Mouse (Mus musculus): Measurements from ENCODE around the gene Prkch. TPM values are rescaled to one million over a fixed set of nuclear protein-coding genes. Genes with fewer than 3 reads are reported as not detected.
A peak's percentile ranks its signal among the peaks of the same experiment; 100 is the strongest.
"Not testable (repeated sequence)": the region's sequence is repeated elsewhere in the genome, so short reads cannot be mapped to it uniquely, and the experiment has no call there.

Prkch gene
- polyA plus RNA-seq, 1 experiment from 2014 or later: 0.13 TPM

DNA sequence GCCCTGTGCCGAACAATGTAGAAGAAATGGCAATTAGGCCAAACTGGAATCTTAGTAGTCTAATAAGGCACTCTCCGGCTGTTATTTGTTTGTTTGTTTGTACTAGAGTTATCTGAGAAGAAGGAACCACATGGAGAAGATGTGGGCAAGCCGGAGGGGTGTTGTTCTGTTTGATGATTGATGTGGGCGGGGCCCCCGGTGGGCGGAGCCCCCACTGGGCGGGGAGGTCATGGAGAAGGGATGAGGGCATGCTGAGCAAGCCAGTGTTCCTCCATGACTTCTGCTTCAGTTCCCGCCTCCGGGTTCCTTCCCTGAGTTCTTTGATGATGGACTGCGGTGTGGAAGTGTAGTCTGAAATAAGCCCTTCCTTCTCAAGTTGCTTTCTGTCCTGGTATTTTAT, 37.0 kb upstream of the Prkch start:
- ATAC-seq (no peak), DNase-seq (ENCODE audit: low read depth, low spot score) (no peak)
- H3K27me3 ChIP-seq: no peaks in the 10 kb centered on the region
- CTCF ChIA-PET: interaction anchor here (3.4 kb wide), 1 partner anchor 13 kb away, joined by 12 read pairs; no protein-coding TSS in a partner anchor
- in situ Hi-C loops (cut with MboI; ENCODE audit: low pct_unique_long_range_greater_than_20kb): loop anchor here (25.0 kb wide), 1 partner anchor 710 kb away; no protein-coding TSS in a partner anchor
- POLR2A ChIA-PET: no interaction called here
- no peak for TF ChIP-seq CTCF (IDR thresholded peaks at IDR 0.05)

DNA sequence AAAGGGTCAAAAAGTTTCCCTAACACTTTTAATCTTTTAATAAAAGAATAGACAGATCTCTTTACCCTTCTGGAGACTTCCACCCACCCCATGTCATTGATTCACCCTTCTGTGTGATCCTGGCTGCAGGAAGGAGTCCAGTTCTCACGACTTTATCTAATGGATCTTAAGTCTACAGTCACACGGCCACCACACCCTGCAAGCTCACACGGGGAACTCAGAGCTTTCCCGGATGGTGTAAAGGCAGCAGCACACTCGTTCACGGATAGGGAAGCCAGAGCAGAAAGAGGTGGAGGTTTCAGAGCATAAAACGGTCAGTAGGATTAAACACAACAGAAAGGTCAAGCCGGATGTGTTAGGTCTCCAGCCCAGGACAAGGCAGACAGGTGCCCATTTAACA, 36.3 kb upstream of the Prkch start:
- POLR2A ChIA-PET: no interaction called here
- H3K27me3 ChIP-seq: no peaks in the 10 kb centered on the region
- ATAC-seq: no peak
- in situ Hi-C loops (cut with MboI; ENCODE audit: low pct_unique_long_range_greater_than_20kb): loop anchor here (25.0 kb wide), 1 partner anchor 711 kb away; no protein-coding TSS in a partner anchor
- no peak for DNase-seq (ENCODE audit: low read depth, low spot score)
- CTCF ChIA-PET: interaction anchor here (3.4 kb wide), 1 partner anchor 14 kb away, joined by 12 read pairs; no protein-coding TSS in a partner anchor
- TF ChIP-seq CTCF (IDR thresholded peaks at IDR 0.05): no peak

DNA sequence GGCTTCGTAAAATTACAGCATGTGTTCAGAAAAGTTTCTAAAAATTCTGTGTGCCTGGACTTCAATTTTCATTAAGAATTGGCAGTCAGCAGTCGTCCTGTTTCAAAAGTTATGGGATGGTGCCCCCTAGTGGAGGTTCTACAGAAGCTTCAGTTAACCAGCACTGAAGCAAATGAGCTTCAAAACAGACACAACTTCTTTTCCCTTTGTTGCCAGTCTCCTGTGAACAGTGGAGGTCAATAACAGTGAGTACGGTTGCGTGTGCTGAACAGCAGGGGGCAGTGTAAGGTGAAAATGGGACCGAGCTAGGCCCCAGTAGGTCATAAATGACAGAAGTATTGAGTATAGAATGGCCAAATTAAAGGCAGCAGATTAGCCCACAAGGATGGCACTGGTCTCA, 30.4 kb upstream of the Prkch start:
- DNase-seq (ENCODE audit: low read depth, low spot score) (no peak), ATAC-seq (peak; percentile 91)
- in situ Hi-C loops (cut with MboI; ENCODE audit: low pct_unique_long_range_greater_than_20kb): no loop called here
- ChIA-PET POLR2A (no interaction called here), CTCF (interaction anchor here (0.9 to 4.4 kb wide), 15 partner anchors 9 to 706 kb away, joined by 3 to 19 read pairs (median 4); partner anchors contain the start of gene Tmem30b)
- peaks cover 4% of the 10 kb centered on the region for H3K27me3 ChIP-seq
- TF ChIP-seq CTCF (IDR thresholded peaks at IDR 0.05): peak; percentile 81

DNA sequence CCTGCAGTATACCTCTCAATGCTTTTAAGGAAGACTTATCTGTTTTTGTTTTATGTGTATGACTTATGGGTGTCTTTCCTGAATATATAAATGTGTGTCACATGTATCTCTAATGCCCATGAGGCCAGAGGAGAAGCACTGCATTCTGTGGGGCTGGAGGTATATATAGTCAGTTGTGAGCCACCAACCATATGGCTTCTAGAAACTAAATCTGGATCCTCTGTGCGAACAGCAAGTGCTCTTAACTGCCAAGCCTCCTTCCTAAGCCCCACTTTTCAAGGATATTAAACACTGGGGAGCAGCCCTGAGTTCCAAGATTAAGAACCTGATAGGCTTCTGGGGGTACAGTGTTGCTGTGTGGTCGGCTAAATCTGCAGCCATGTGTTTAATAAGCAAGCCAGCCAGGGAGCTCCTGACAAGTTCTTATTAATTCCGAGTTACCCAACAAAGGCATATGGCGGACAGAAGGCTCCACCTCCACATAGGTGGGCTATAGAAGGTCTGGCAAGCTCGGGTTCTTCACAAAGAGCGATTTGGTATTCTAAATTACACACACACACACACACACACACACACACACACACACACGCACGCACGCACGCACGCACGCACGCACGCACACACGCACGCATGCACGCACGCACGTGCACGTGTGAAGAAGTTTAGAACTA, 25.9 kb upstream of the Prkch start:
- no peak for TF ChIP-seq CTCF (IDR thresholded peaks at IDR 0.05)
- POLR2A ChIA-PET: interaction anchor here (0.7 kb wide), 1 partner anchor 753 kb away, joined by 4 read pairs; no protein-coding TSS in a partner anchor
- peaks cover 19% of the 10 kb centered on the region for H3K27me3 ChIP-seq
- CTCF ChIA-PET: interaction anchor here (1.2 kb wide), 1 partner anchor 23 kb away, joined by 3 read pairs; no protein-coding TSS in a partner anchor
- no peak for ATAC-seq
- in situ Hi-C loops (cut with MboI; ENCODE audit: low pct_unique_long_range_greater_than_20kb): no loop called here
- DNase-seq (ENCODE audit: low read depth, low spot score): no peak

DNA sequence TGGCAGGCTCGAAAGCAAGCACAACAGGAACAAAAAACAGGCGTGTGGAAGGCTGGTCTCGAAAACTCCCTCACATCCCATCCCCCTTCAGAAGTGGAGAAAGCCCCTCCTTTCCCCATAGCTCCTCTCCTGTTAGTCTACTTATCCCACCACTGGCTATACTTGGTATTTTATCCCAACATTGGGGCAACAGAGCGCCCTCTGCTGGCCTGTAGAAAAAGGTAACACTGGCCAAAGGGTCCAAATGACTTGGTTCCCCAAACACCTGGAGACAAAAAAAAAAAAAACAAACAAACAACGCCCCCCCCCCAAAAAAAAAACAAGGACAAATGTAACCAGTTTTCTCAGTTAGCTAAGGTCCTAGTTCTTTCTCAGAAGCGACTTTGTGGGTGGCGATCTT, 24.5 kb upstream of the Prkch start:
- H3K27me3 ChIP-seq: peaks cover 21% of the 10 kb centered on the region
- ATAC-seq: no peak
- DNase-seq (ENCODE audit: low read depth, low spot score): no peak
- POLR2A ChIA-PET: no interaction called here
- in situ Hi-C loops (cut with MboI; ENCODE audit: low pct_unique_long_range_greater_than_20kb): loop anchor here (10.0 kb wide), 1 partner anchor 455 kb away; no protein-coding TSS in a partner anchor
- TF ChIP-seq CTCF (IDR thresholded peaks at IDR 0.05): peak; percentile 45
- CTCF ChIA-PET: interaction anchor here (1.2 kb wide), 1 partner anchor 25 kb away, joined by 3 read pairs; no protein-coding TSS in a partner anchor

DNA sequence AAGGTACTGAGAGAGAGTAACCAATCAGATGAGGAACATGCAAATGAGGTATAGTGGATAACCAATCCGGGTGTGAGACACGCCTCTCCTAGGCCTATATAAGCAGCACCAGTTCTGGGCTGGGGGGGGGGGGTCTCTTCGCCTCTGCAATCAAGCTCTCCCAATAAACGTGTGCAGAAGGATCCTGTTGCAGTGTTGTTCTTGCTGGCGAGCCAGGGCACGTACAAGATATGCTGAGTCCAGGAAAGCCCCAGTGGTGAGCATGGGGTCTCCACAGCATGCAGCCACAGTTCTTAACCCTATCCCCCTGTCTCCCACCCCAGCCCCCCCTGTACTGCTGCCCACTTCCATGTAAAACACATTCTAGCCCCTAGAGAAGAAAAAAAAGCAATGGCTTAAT, 21.5 kb upstream of the Prkch start:
- CTCF ChIA-PET: interaction anchor here (1.0 kb wide), 1 partner anchor 9 kb away, joined by 3 read pairs; no protein-coding TSS in a partner anchor
- H3K27me3 ChIP-seq: peaks cover 37% of the 10 kb centered on the region
- in situ Hi-C loops (cut with MboI; ENCODE audit: low pct_unique_long_range_greater_than_20kb): loop anchor here (10.0 kb wide), 1 partner anchor 452 kb away; no protein-coding TSS in a partner anchor
- POLR2A ChIA-PET; ATAC-seq; DNase-seq (ENCODE audit: low read depth, low spot score): not testable (repeated sequence)

DNA sequence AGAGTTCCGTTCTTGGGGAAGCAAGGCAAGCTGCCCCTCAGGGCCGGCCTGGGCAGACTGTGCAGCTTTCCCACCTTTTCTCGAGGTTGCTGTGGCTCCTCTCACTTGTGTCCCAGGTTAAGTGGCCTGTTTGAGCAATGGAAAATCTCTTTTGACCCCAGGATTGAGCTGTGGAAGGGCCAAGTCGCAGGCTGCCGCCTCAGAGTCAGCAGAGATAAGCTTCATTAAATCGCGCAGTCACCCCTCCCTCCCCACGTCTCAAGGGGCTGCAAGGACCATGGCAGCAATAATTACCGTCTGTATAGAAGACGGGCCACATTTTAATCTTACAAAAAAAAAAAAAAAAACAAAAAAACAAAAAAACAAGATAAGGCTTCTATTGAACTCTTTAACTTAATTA, 20.4 kb upstream of the Prkch start:
- DNase-seq (ENCODE audit: low read depth, low spot score) (no peak), ATAC-seq (no peak)
- ChIA-PET POLR2A (no interaction called here), CTCF (no interaction called here)
- peaks cover 46% of the 10 kb centered on the region for H3K27me3 ChIP-seq
- in situ Hi-C loops (cut with MboI; ENCODE audit: low pct_unique_long_range_greater_than_20kb): loop anchor here (10.0 kb wide), 1 partner anchor 451 kb away; no protein-coding TSS in a partner anchor
- no peak for TF ChIP-seq CTCF (IDR thresholded peaks at IDR 0.05)

DNA sequence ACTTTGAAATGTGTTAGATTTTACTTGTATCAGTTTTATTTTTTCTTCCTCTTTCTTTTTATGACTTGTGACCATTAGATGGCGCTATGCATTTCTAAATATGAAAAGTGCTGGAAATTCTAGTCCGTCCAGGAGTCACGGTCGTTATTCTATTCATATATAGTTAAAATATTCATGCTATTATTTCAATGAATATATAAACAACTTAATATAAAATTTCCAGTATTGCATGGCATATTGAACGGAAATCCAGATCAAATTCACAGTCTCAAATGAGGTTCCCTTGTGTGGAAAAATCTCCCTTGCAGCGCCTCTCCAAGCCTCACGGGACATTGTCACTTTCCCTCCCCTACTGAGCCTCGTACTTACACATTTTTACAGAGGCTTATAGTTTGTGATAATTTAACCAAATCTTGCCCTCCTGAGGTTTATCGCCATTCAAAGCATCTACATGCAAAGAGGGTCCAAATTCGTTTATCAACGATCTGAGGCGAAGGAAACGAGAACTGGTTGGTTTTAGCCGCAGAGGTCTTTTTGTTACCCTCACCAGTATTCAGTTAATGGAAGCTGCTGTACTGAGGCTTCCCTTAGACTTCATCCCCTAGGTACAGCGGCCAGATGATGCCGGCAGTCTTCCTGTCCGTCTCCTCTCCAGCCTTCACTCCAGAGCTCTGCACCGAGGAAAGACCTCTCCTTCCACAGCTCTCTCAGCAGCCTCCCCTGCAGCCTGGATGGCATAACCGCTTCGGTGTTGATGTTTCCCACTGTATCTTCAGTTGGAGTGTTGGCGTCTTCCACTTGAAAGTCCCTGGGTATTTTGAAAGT, 19.6 kb upstream of the Prkch start:
- no peak for DNase-seq (ENCODE audit: low read depth, low spot score)
- POLR2A ChIA-PET: no interaction called here
- peak; percentile 57 for TF ChIP-seq CTCF (IDR thresholded peaks at IDR 0.05)
- CTCF ChIA-PET: interaction anchor here (0.7 to 1.3 kb wide), 3 partner anchors 11 to 132 kb away, joined by 3 to 4 read pairs (median 3); no protein-coding TSS in a partner anchor
- no peak for ATAC-seq
- peaks cover 48% of the 10 kb centered on the region for H3K27me3 ChIP-seq
- in situ Hi-C loops (cut with MboI; ENCODE audit: low pct_unique_long_range_greater_than_20kb): loop anchor here (5.0 to 10.0 kb wide), 2 partner anchors 122 to 450 kb away; no protein-coding TSS in a partner anchor

DNA sequence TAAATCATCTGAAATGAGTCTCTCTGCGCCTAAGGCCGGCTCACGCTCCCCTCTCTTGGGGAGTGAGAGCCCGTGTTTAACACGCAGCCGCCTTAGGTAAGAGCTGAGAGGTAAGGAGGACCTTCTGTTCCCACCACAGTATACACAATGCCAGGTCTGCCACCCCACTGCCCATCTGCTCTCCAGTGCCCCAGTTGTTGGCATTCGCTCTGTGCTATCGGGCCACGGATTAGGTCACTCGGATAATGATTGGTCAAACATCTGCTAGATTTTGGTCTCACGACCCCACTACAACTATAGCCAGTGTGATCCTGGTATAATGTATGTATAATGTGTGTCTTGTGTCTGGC, 19.0 kb upstream of the Prkch start:
- CTCF ChIA-PET: interaction anchor here (0.7 to 1.3 kb wide), 3 partner anchors 11 to 132 kb away, joined by 3 to 4 read pairs (median 3); no protein-coding TSS in a partner anchor
- H3K27me3 ChIP-seq: peaks cover 48% of the 10 kb centered on the region
- in situ Hi-C loops (cut with MboI; ENCODE audit: low pct_unique_long_range_greater_than_20kb): loop anchor here (5.0 to 10.0 kb wide), 2 partner anchors 122 to 449 kb away; no protein-coding TSS in a partner anchor
- ATAC-seq (no peak), DNase-seq (ENCODE audit: low read depth, low spot score) (no peak)
- TF ChIP-seq CTCF (IDR thresholded peaks at IDR 0.05): no peak
- POLR2A ChIA-PET: no interaction called here

DNA sequence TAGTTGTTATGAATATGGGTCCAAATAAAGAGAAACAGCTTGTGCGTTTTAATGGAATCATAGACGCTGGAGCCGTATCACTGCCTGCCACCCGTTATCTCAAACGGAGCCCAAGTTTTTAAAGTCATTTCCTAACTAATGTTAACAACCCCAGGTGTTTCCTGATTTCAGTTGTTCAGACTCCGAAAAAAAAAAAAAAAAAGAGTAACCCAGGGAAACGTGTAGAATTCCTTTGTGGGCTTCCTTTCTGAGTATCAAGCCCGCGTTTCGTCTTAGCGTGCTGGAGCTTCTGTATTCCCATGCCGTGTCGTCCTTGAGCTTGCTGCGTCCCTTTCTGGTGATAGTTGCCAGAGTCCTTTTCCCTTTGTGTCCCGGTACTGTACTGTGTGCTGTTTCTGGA, 10.0 kb upstream of the Prkch start:
- ATAC-seq (no peak), DNase-seq (ENCODE audit: low read depth, low spot score) (no peak)
- TF ChIP-seq CTCF (IDR thresholded peaks at IDR 0.05): no peak
- peaks cover 28% of the 10 kb centered on the region for H3K27me3 ChIP-seq
- CTCF ChIA-PET: no interaction called here
- in situ Hi-C loops (cut with MboI; ENCODE audit: low pct_unique_long_range_greater_than_20kb): no loop called here
- POLR2A ChIA-PET: interaction anchor here (0.8 kb wide), 1 partner anchor 36 kb away, joined by 5 read pairs; no protein-coding TSS in a partner anchor
